ENCODE assay signal across 8 mouse cellular contexts in genomic region chr1:62705517-62705981, GRCm38 (mm10). TPM values are rescaled to one million over a fixed set of nuclear protein-coding genes. Genes with fewer than 3 reads are reported as not detected.
DNase-seq lines count a peak whose midpoint lies in the region; ATAC-seq and TF ChIP-seq lines count a peak whose summit lies in the region.

No protein-coding gene starts in this region.

- H3K27ac ChIP-seq in kidney, embryonic 14.5 days (ENCODE audit: low read depth, low read length), result no peak overlapping the region
- H3K27ac ChIP-seq in ES-E14 (ENCODE audit: insufficient read depth, low read depth, low read length, poor library complexity, severe bottlenecking), result no peak overlapping the region
- peak overlapping the region; percentile 78 for H3K27ac ChIP-seq in forebrain, embryonic 14.5 days (ENCODE audit: low read depth, low read length)
- no peak overlapping the region for H3K27ac ChIP-seq in liver, embryonic 16.5 days (ENCODE audit: low read length)

- H3K9me3 ChIP-seq in kidney, embryonic 14.5 days (ENCODE audit: control insufficient read depth, low read length), result no peaks in the 10 kb centered on the region
- no peaks in the 10 kb centered on the region for H3K9me3 ChIP-seq in ES-E14 (ENCODE audit: control insufficient read depth, insufficient read depth, low read depth, low read length)
- no peaks in the 10 kb centered on the region for H3K9me3 ChIP-seq in forebrain, embryonic 14.5 days (replicated peaks; ENCODE audit: control insufficient read depth, low read length)
- H3K9me3 ChIP-seq in liver, embryonic 16.5 days (replicated peaks; ENCODE audit: control insufficient read depth, low read length), result no peaks in the 10 kb centered on the region

- peak overlapping the region; percentile 58 for H3K4me3 ChIP-seq in kidney, embryonic 14.5 days (ENCODE audit: low read length)
- H3K4me3 ChIP-seq in ES-E14 (ENCODE audit: insufficient read depth in 1 of 2, low read depth in 1 of 2, low read length in 2 of 2, poor library complexity in 1 of 2, severe bottlenecking in 1 of 2), result peak overlapping the region; percentile 56 to 62
- peak overlapping the region; percentile 64 for H3K4me3 ChIP-seq in forebrain, embryonic 14.5 days (ENCODE audit: low read depth, low read length)
- H3K4me3 ChIP-seq in liver, embryonic 16.5 days (ENCODE audit: low read depth, low read length), result peak overlapping the region; percentile 50; the same call in 1 of the 2 replicates

- peaks cover 33% of the 10 kb centered on the region; the same call in 1 of the 2 replicates for H3K4me1 ChIP-seq in kidney, embryonic 14.5 days (ENCODE audit: control insufficient read depth, insufficient read depth, low read length)
- peaks cover 0 to 15% of the 10 kb centered on the region in 2 experiments; a peak in 2 of 4 replicates for H3K4me1 ChIP-seq in ES-E14 (ENCODE audit: control insufficient read depth in 2 of 2, insufficient read depth in 2 of 2, low read length in 2 of 2, poor library complexity in 1 of 2)
- H3K4me1 ChIP-seq in forebrain, embryonic 14.5 days (ENCODE audit: control insufficient read depth, insufficient read depth, low read length), result peaks cover 18% of the 10 kb centered on the region
- peaks cover 5% of the 10 kb centered on the region for H3K4me1 ChIP-seq in liver, embryonic 16.5 days (ENCODE audit: control insufficient read depth, low read depth, low read length)

- H3K4me2 ChIP-seq in kidney, embryonic 14.5 days (replicated peaks; ENCODE audit: low read depth, low read length), result peak overlapping the region; percentile 92
- peak overlapping the region; percentile 98 for H3K4me2 ChIP-seq in forebrain, embryonic 14.5 days (ENCODE audit: low read length)
- peak overlapping the region; percentile 65; the same call in 1 of the 2 replicates for H3K4me2 ChIP-seq in liver, embryonic 16.5 days (ENCODE audit: low read depth, low read length)

- H3K27me3 ChIP-seq in kidney, embryonic 14.5 days (ENCODE audit: control insufficient read depth, insufficient read depth, low read length), result peaks cover 61% of the 10 kb centered on the region
- H3K27me3 ChIP-seq in forebrain, embryonic 14.5 days (replicated peaks; ENCODE audit: control insufficient read depth, insufficient read depth, low read length), result peaks cover 16% of the 10 kb centered on the region
- H3K27me3 ChIP-seq in liver, embryonic 16.5 days (ENCODE audit: control insufficient read depth, insufficient read depth, low read depth, low read length), result peaks cover 79% of the 10 kb centered on the region

- H3K9ac ChIP-seq in kidney, embryonic 14.5 days (ENCODE audit: low read depth, low read length), result peak overlapping the region; percentile 64; the same call in 1 of the 2 replicates
- no peak overlapping the region for H3K9ac ChIP-seq in ES-E14 (ENCODE audit: insufficient read depth, low read depth, low read length, poor library complexity, severe bottlenecking)
- H3K9ac ChIP-seq in forebrain, embryonic 14.5 days (ENCODE audit: low read length), result peak overlapping the region; percentile 83
- no peak overlapping the region for H3K9ac ChIP-seq in liver, embryonic 16.5 days (ENCODE audit: low read depth, low read length)

- H3K36me3 ChIP-seq in kidney, embryonic 14.5 days (ENCODE audit: control insufficient read depth, insufficient read depth, low read length), result no peaks in the 10 kb centered on the region
- no peaks in the 10 kb centered on the region for H3K36me3 ChIP-seq in ES-E14 (ENCODE audit: control insufficient read depth, insufficient read depth, low read length, poor library complexity, severe bottlenecking)
- H3K36me3 ChIP-seq in forebrain, embryonic 14.5 days (ENCODE audit: control insufficient read depth, insufficient read depth, low read length), result no peaks in the 10 kb centered on the region
- no peaks in the 10 kb centered on the region for H3K36me3 ChIP-seq in liver, embryonic 16.5 days (ENCODE audit: control insufficient read depth, insufficient read depth)

- DNase-seq in kidney, postnatal 36 days, result no peak
- DNase-seq in ES-E14 (ENCODE audit: low read depth, low spot score), result no peak
- peak; percentile 29 for DNase-seq in forebrain, embryonic 14.5 days (ENCODE audit: low spot score)
- no peak for DNase-seq in gastrocnemius, adult 8-10 months (ENCODE audit: low spot score in 2 of 2)
- no peak for DNase-seq in frontal cortex, postnatal 14 days (ENCODE audit: low spot score in 2 of 2)
- no peak for DNase-seq in embryo, embryonic 11 days

- in situ Hi-C loops in ES-E14 (cut with MboI; ENCODE audit: low sequenced_read_pairs in 2 of 2, unreplicated experiment in 2 of 2), result no loop called here

- WGBS in kidney, embryonic 14.5 days, result 1% methylated on average over 18 of the region's 18 CpGs
- 2% methylated on average over 18 of the region's 18 CpGs for WGBS in forebrain, embryonic 14.5 days
- 8% methylated on average over 18 of the region's 18 CpGs for WGBS in liver, embryonic 16.5 days (ENCODE audit: insufficient replicate concordance)

- ATAC-seq in kidney, embryonic 14.5 days (ENCODE audit: low FRiP score, low TSS enrichment), result no peak
- ATAC-seq in forebrain, embryonic 14.5 days, result no peak
- ATAC-seq in liver, embryonic 16.5 days (ENCODE audit: low read depth), result no peak

TF ChIP-seq in ES-E14, 5 proteins besides CTCF, POLR2A, EP300 and RAD21:
- no peak for TF ChIP-seq ZNF384 (IDR thresholded peaks at IDR 0.05; ENCODE audit: low read depth, low read length)
- TF ChIP-seq ZC3H11A (IDR thresholded peaks at IDR 0.05; ENCODE audit: borderline replicate concordance, low read depth, low read length), result no peak
- no peak for TF ChIP-seq CHD2 (IDR thresholded peaks at IDR 0.05; ENCODE audit: low read depth, low read length)
- no peak for TF ChIP-seq MAFK (IDR thresholded peaks at IDR 0.05; ENCODE audit: insufficient read depth, low read depth, low read length)
- no peak for TF ChIP-seq HCFC1 (IDR thresholded peaks at IDR 0.05; ENCODE audit: borderline replicate concordance, insufficient read depth, low read length)

RNA-seq across cellular contexts. Expression of gene Nrp2, which starts 2.5 kb away (rescaled TPM):
- polyA plus RNA-seq in kidney, embryonic 14.5 days (2014; fragmentation: Nextera tagmentation; extraction: Ambion mirVana), result 5.5 and 7.1 TPM in 2 replicates
- total RNA-seq in ES-E14 (2012; rRNA removed), result 14.4 and 19.0 TPM in 2 replicates
- polyA plus RNA-seq in forebrain, embryonic 14.5 days (2014; fragmentation: Nextera tagmentation; extraction: Ambion mirVana), result 16.3 and 23.8 TPM in 2 replicates
- 0.70 and 0.91 TPM in 2 replicates for polyA plus RNA-seq in liver, embryonic 16.5 days (2015; fragmentation: Nextera tagmentation; extraction: Ambion mirVana)
- 1 to 10 TPM; 3.3 to 4.3 (median 4.1) TPM for total RNA-seq in gastrocnemius, adult 8-10 months (2022)

Comparison
In these comparisons a context has a peak if more than half of its experiments do, and no peak if none do; other contexts are left out.
1. H3K9ac ChIP-seq: peak in kidney, embryonic 14.5 days (single experiment) and forebrain, embryonic 14.5 days (single experiment); none in ES-E14 (single experiment) and liver, embryonic 16.5 days (single experiment).
2. Peak in every context shown above with its lines, with median percentiles within 50 percentile points of each other: H3K4me2 ChIP-seq and H3K4me3 ChIP-seq.